Mouse (Mus musculus) kidney, adult 11 months (tissue): ENCODE measurements around the gene Gm45213.

Experiments
- DNase-seq: peaks from one replicate; pipeline ENCODE4 v3.0.0; 2022

Gene Gm45213

GRCm38 (mm10) chr7:66043552-66044459 lies at the start of gene Gm45213:
TSS of gene Gm45213 (plus strand) at chr7:66043602.
- no peak for DNase-seq

GRCm38 (mm10) chr7:66001035-66001754 lies 42.2 kb upstream of the Gm45213 start:
- DNase-seq, result no peak

- no peak for DNase-seq
Observed at GRCm38 (mm10) chr7:66001797-66002196, 41.6 kb upstream of the Gm45213 start.

GRCm38 (mm10) chr7:66003447-66003846 lies 40.0 kb upstream of the Gm45213 start:
- DNase-seq, result no peak

GRCm38 (mm10) chr7:66003865-66004638 lies 39.4 kb upstream of the Gm45213 start:
- no peak for DNase-seq

- no peak for DNase-seq
Observed at GRCm38 (mm10) chr7:66005066-66005465, 38.3 kb upstream of the Gm45213 start.

GRCm38 (mm10) chr7:66008161-66008891 lies 35.1 kb upstream of the Gm45213 start:
- DNase-seq, result no peak

- no peak for DNase-seq
Observed at GRCm38 (mm10) chr7:66008892-66009273, 34.5 kb upstream of the Gm45213 start.

GRCm38 (mm10) chr7:66010518-66010917 lies 32.9 kb upstream of the Gm45213 start:
- no peak for DNase-seq

- no peak for DNase-seq
Observed at GRCm38 (mm10) chr7:66027747-66028146, 15.7 kb upstream of the Gm45213 start.

GRCm38 (mm10) chr7:66028766-66029512 lies 14.5 kb upstream of the Gm45213 start:
- no peak for DNase-seq

GRCm38 (mm10) chr7:66036809-66037208 lies 6.6 kb upstream of the Gm45213 start:
- DNase-seq, result no peak

- DNase-seq, result no peak
Observed at GRCm38 (mm10) chr7:66038261-66038660, 5.1 kb upstream of the Gm45213 start.

GRCm38 (mm10) chr7:66038730-66039129 lies 4.7 kb upstream of the Gm45213 start:
- no peak for DNase-seq

- DNase-seq, result no peak
Observed at GRCm38 (mm10) chr7:66040026-66040814, 3.2 kb upstream of the Gm45213 start.

- no peak for DNase-seq
Observed at GRCm38 (mm10) chr7:66044617-66045016, 1.2 kb downstream of the Gm45213 start.

GRCm38 (mm10) chr7:66046921-66047918 lies 3.8 kb downstream of the Gm45213 start:
- DNase-seq, result no peak

GRCm38 (mm10) chr7:66047975-66048374 lies 4.6 kb downstream of the Gm45213 start:
- DNase-seq, result no peak

GRCm38 (mm10) chr7:66048446-66049230 lies 5.2 kb downstream of the Gm45213 start:
- DNase-seq, result no peak
